Mouse (Mus musculus) embryo, embryonic 9.5 days (tissue): ENCODE measurements at regions not wholly inside any gene's neighbourhood (a gene's known extent, or its start where the extent isn't known, plus 50 kb on each side); places are given as distances from the start of the nearest gene placed in this dataset.

Experiments
- DNase-seq: peaks from one replicate; pipeline ENCODE4 v3.0.0-alpha.2; 2017; ENCODE audit errors: extremely low spot score

GRCm38 (mm10) chr6:126362331-126362730 lies 172.9 kb downstream of the Kcna5 start:
- DNase-seq, result no peak

GRCm38 (mm10) chr6:126353346-126353745 lies 181.9 kb downstream of the Kcna5 start:
- no peak for DNase-seq

- no peak for DNase-seq
These were observed 183.8 kb upstream of the Ntf3 start for GRCm38 (mm10) chr6:126350476-126350875.

- no peak for DNase-seq
These were observed 183.2 kb upstream of the Ntf3 start for GRCm38 (mm10) chr6:126349905-126350304.

GRCm38 (mm10) chr6:126345221-126345620 lies 178.5 kb upstream of the Ntf3 start:
- no peak for DNase-seq

GRCm38 (mm10) chr6:126340098-126340610 lies 173.4 kb upstream of the Ntf3 start:
- DNase-seq, result no peak

- no peak for DNase-seq
These were observed 171.0 kb upstream of the Ntf3 start for GRCm38 (mm10) chr6:126337711-126338110.

GRCm38 (mm10) chr6:126334258-126334657 lies 167.5 kb upstream of the Ntf3 start:
- DNase-seq, result no peak

- no peak for DNase-seq
These were observed 160.5 kb upstream of the Ntf3 start for GRCm38 (mm10) chr6:126327187-126327586.

- DNase-seq, result no peak
These were observed 151.8 kb upstream of the Ntf3 start for GRCm38 (mm10) chr6:126318523-126318922.

- DNase-seq, result no peak
These were observed 144.2 kb upstream of the Ntf3 start for GRCm38 (mm10) chr6:126310786-126311480.

GRCm38 (mm10) chr6:126303086-126303485 lies 136.4 kb upstream of the Ntf3 start:
- no peak for DNase-seq

GRCm38 (mm10) chr6:126291581-126291980 lies 124.9 kb upstream of the Ntf3 start:
- DNase-seq, result no peak

GRCm38 (mm10) chr6:126287166-126287565 lies 120.5 kb upstream of the Ntf3 start:
- no peak for DNase-seq

GRCm38 (mm10) chr6:126286201-126286600 lies 119.5 kb upstream of the Ntf3 start:
- DNase-seq, result no peak

GRCm38 (mm10) chr6:126284409-126284808 lies 117.7 kb upstream of the Ntf3 start:
- DNase-seq, result no peak

- DNase-seq, result no peak
These were observed 113.6 kb upstream of the Ntf3 start for GRCm38 (mm10) chr6:126280352-126280751.

GRCm38 (mm10) chr6:126245986-126246385 lies 79.3 kb upstream of the Ntf3 start:
- DNase-seq, result no peak

- DNase-seq, result no peak
These were observed 78.7 kb upstream of the Ntf3 start for GRCm38 (mm10) chr6:126245431-126245830.

- DNase-seq, result no peak
These were observed 75.6 kb upstream of the Ntf3 start for GRCm38 (mm10) chr6:126242299-126242698.

GRCm38 (mm10) chr6:126240256-126240655 lies 73.5 kb upstream of the Ntf3 start:
- no peak for DNase-seq
